Mouse (Mus musculus) thymus, postnatal 14 days (tissue): ENCODE results near the gene Hip1.
"Not testable (repeated sequence)": the region's sequence is repeated elsewhere in the genome, so short reads cannot be mapped to it uniquely, and the experiment has no call there.

Source experiments
- DNase-seq: peaks from one replicate; pipeline ENCODE4 v3.0.0; 2021

Hip1 gene

GRCm38 (mm10) chr5:135488881-135489694 is 55.8 kb downstream of the Hip1 start:
- DNase-seq: peak; percentile 19

- DNase-seq: no peak
Observed at GRCm38 (mm10) chr5:135488222-135488880, 56.6 kb downstream of the Hip1 start.

GRCm38 (mm10) chr5:135485289-135485688 is 59.6 kb downstream of the Hip1 start:
- no peak for DNase-seq

- DNase-seq: not testable (repeated sequence)
Observed at GRCm38 (mm10) chr5:135483865-135484264, 61.1 kb downstream of the Hip1 start.

- no peak for DNase-seq
Observed at GRCm38 (mm10) chr5:135478877-135479600, 65.9 kb downstream of the Hip1 start.

- DNase-seq: no peak
Observed at GRCm38 (mm10) chr5:135476199-135476598, 68.7 kb downstream of the Hip1 start.

- no peak for DNase-seq
Observed at GRCm38 (mm10) chr5:135472405-135472804, 72.5 kb downstream of the Hip1 start.

GRCm38 (mm10) chr5:135471747-135472146 is 73.2 kb downstream of the Hip1 start:
- no peak for DNase-seq

GRCm38 (mm10) chr5:135468280-135468679 is 76.6 kb downstream of the Hip1 start:
- no peak for DNase-seq

GRCm38 (mm10) chr5:135465833-135466291 is 79.1 kb downstream of the Hip1 start:
- DNase-seq: no peak

GRCm38 (mm10) chr5:135463380-135463779 is 81.5 kb downstream of the Hip1 start:
- no peak for DNase-seq

- no peak for DNase-seq
Observed at GRCm38 (mm10) chr5:135460833-135461173, 84.1 kb downstream of the Hip1 start.

- DNase-seq: no peak
Observed at GRCm38 (mm10) chr5:135460152-135460832, 84.6 kb downstream of the Hip1 start.

GRCm38 (mm10) chr5:135459486-135459885 is 85.4 kb downstream of the Hip1 start:
- peak; percentile 39 for DNase-seq

- no peak for DNase-seq
Observed at GRCm38 (mm10) chr5:135457961-135458360, 87.0 kb downstream of the Hip1 start.

GRCm38 (mm10) chr5:135456515-135456914 is 88.4 kb downstream of the Hip1 start:
- DNase-seq: no peak

GRCm38 (mm10) chr5:135454256-135454655 is 90.7 kb downstream of the Hip1 start:
- no peak for DNase-seq

- not testable (repeated sequence) for DNase-seq
Observed at GRCm38 (mm10) chr5:135451559-135451958, 93.4 kb downstream of the Hip1 start.

- DNase-seq: no peak
Observed at GRCm38 (mm10) chr5:135451100-135451499, 93.8 kb downstream of the Hip1 start.

GRCm38 (mm10) chr5:135445755-135446154 is 99.2 kb downstream of the Hip1 start:
- no peak for DNase-seq

- no peak for DNase-seq
Observed at GRCm38 (mm10) chr5:135442430-135442829, 102.5 kb downstream of the Hip1 start.

GRCm38 (mm10) chr5:135435039-135435438 is 109.9 kb downstream of the Hip1 start:
- no peak for DNase-seq

GRCm38 (mm10) chr5:135433861-135434260 is 111.1 kb downstream of the Hip1 start:
- no peak for DNase-seq
